In genomic region chr5:74315471-74316245, GRCm38 (mm10) we compare ENCODE assay signal across 9 mouse cellular contexts.
DNase-seq lines count a peak whose midpoint lies in the region; ATAC-seq and TF ChIP-seq lines count a peak whose summit lies in the region.
"Had no signal": no experiment of that assay in that cellular context is flagged by ENCODE, and none has a peak within 500 bp of the region (broad histone marks: within the 10 kb centered on the region; RNA-seq: fewer than 3 reads in every experiment).

No protein-coding gene starts in this region.

- no peaks in the 10 kb centered on the region for H3K36me3 ChIP-seq in hindbrain, embryonic 10.5 days
- H3K36me3 ChIP-seq in hindbrain, embryonic 13.5 days: no peaks in the 10 kb centered on the region
- no peaks in the 10 kb centered on the region for H3K36me3 ChIP-seq in myocyte (ENCODE audit: control insufficient read depth, insufficient read depth)

- no peak overlapping the region for H3K9ac ChIP-seq in hindbrain, embryonic 13.5 days

- no peaks in the 10 kb centered on the region for H3K9me3 ChIP-seq in hindbrain, embryonic 10.5 days
- H3K9me3 ChIP-seq in hindbrain, embryonic 13.5 days: no peaks in the 10 kb centered on the region

- H3K4me2 ChIP-seq in hindbrain, embryonic 13.5 days: no peak overlapping the region
- H3K4me2 ChIP-seq in myocyte (ENCODE audit: low read depth): peak overlapping the region; percentile 34

- H3K27me3 ChIP-seq in hindbrain, embryonic 10.5 days (ENCODE audit: insufficient read depth, poor library complexity, severe bottlenecking): peaks cover 11% of the 10 kb centered on the region; the same call in 1 of the 2 replicates
- peaks cover 10% of the 10 kb centered on the region for H3K27me3 ChIP-seq in hindbrain, embryonic 13.5 days
- H3K27me3 ChIP-seq in myocyte (ENCODE audit: control insufficient read depth, insufficient read depth, insufficient read length): no peaks in the 10 kb centered on the region

- DNase-seq in hindbrain, embryonic 10.5 days (ENCODE audit: low spot score): peak; percentile 12
- DNase-seq in kidney, adult 9 months: peak; percentile 22
- no peak for DNase-seq in layer of hippocampus, adult 9-10 months (ENCODE audit: low spot score)
- no peak for DNase-seq in natural killer cell, adult 2 months (ENCODE audit: low spot score in 2 of 2)
- DNase-seq in cerebellum, postnatal 4 days (ENCODE audit: low spot score in 2 of 2): no peak
- DNase-seq: right cerebral cortex, postnatal 14 days had no signal

- peaks cover 14% of the 10 kb centered on the region for H3K4me1 ChIP-seq in hindbrain, embryonic 10.5 days (replicated peaks)
- peaks cover 11% of the 10 kb centered on the region for H3K4me1 ChIP-seq in hindbrain, embryonic 13.5 days (replicated peaks)
- no peaks in the 10 kb centered on the region; the same call in 1 of the 2 replicates for H3K4me1 ChIP-seq in embryonic fibroblast, embryonic 13.5 days (ENCODE audit: control insufficient read depth, insufficient read depth, low read length)

- 73% methylated on average over 12 of the region's 12 CpGs for WGBS in hindbrain, embryonic 10.5 days
- WGBS in hindbrain, embryonic 13.5 days: 64% methylated on average over 12 of the region's 12 CpGs

- H3K27ac ChIP-seq in hindbrain, embryonic 10.5 days: no peak overlapping the region
- H3K27ac ChIP-seq in hindbrain, embryonic 13.5 days: no peak overlapping the region
- 0 out of 2 replicates have a peak overlapping the region, but pooled peaks have one; percentile 9 for H3K27ac ChIP-seq in embryonic fibroblast, embryonic 13.5 days (ENCODE audit: insufficient read depth, low read length)

- no peak for TF ChIP-seq POLR2A in embryonic fibroblast, embryonic 13.5 days (IDR thresholded peaks at IDR 0.05; ENCODE audit: low read depth, low read length)
- TF ChIP-seq POLR2A in myocyte (IDR thresholded peaks at IDR 0.05; ENCODE audit: insufficient read length, low read depth): no peak

- ATAC-seq in hindbrain, embryonic 13.5 days (ENCODE audit: low FRiP score): no peak

- H3K4me3 ChIP-seq in hindbrain, embryonic 10.5 days: no peak overlapping the region
- H3K4me3 ChIP-seq in hindbrain, embryonic 13.5 days: no peak overlapping the region
- H3K4me3 ChIP-seq in embryonic fibroblast, embryonic 13.5 days (ENCODE audit: insufficient read depth, low read length): no peak overlapping the region
- H3K4me3 ChIP-seq in myocyte: no peak overlapping the region

- no peak overlapping the region for H3ac ChIP-seq in myocyte (ENCODE audit: control insufficient read depth, insufficient read length)

- no peak for TF ChIP-seq CTCF in embryonic fibroblast, embryonic 13.5 days (IDR thresholded peaks at IDR 0.05; ENCODE audit: borderline replicate concordance, insufficient read depth, low read length)

- H3K79me2 ChIP-seq in myocyte (ENCODE audit: control insufficient read depth, insufficient read depth): no peaks in the 10 kb centered on the region

TF ChIP-seq in myocyte, 11 proteins besides CTCF, POLR2A, EP300 and RAD21:
- TF ChIP-seq TCF3 (IDR thresholded peaks at IDR 0.05; ENCODE audit: insufficient read length, low read depth) (no peak), MAX (IDR thresholded peaks at IDR 0.05; ENCODE audit: low read depth) (no peak), USF1 (IDR thresholded peaks at IDR 0.05; ENCODE audit: low read depth) (no peak), MYOG (IDR thresholded peaks at IDR 0.05; ENCODE audit: control insufficient read depth in 1 of 3, insufficient read depth in 1 of 3, insufficient read length in 2 of 3, low read depth in 2 of 3) (no peak), SRF (IDR thresholded peaks at IDR 0.05; ENCODE audit: control insufficient read depth, insufficient read length, low read depth) (no peak), TCF12 (IDR thresholded peaks at IDR 0.05; ENCODE audit: insufficient read depth, poor library complexity, severe bottlenecking) (no peak), E2F4 (IDR thresholded peaks at IDR 0.05; ENCODE audit: insufficient read depth) (no peak), REST (IDR thresholded peaks at IDR 0.05; ENCODE audit: insufficient read depth, insufficient read length) (no peak), CEBPB (IDR thresholded peaks at IDR 0.05; ENCODE audit: insufficient read depth, poor library complexity, severe bottlenecking) (no peak), MYOD1 (IDR thresholded peaks at IDR 0.05; ENCODE audit: control insufficient read depth in 1 of 3, insufficient read length in 2 of 3, low read depth in 2 of 3) (no peak), POLR2AphosphoS2 (IDR thresholded peaks at IDR 0.05; ENCODE audit: insufficient read length, low read depth) (no peak)

Comparison
In these comparisons a context has a peak if more than half of its experiments do, and no peak if none do; other contexts are left out.
1. DNase-seq: peak in hindbrain, embryonic 10.5 days (single experiment) and kidney, adult 9 months (single experiment); none in layer of hippocampus, adult 9-10 months (single experiment), natural killer cell, adult 2 months (0 of 2) and cerebellum, postnatal 4 days (0 of 2).